Mouse (Mus musculus) small intestine, adult 2 months (tissue): ENCODE results near the gene Msi2.

Source experiments
- CTCF ChIP-seq: fragments of 200-500 bp; IDR thresholded peaks from 2 replicates; pipeline ENCODE4 v1.5.1; 2012; ENCODE audit warnings: low read depth, mild to moderate bottlenecking, control low read depth, inconsistent platforms, low read length, moderate library complexity, mixed read lengths; ENCODE audit not compliant: insufficient replicate concordance, insufficient read length; ENCODE audit errors: extremely low read depth
- POLR2A ChIP-seq: fragments of 200-500 bp; IDR thresholded peaks from 2 replicates; pipeline ENCODE4 v1.6.1; 2012; ENCODE audit warnings: low read depth, mild to moderate bottlenecking, control low read depth, inconsistent platforms, low read length, moderate library complexity

- no peak for TF ChIP-seq CTCF
- TF ChIP-seq POLR2A, result no peak
Measured at GRCm38 (mm10) chr11:88495018-88495417, 223.3 kb downstream of the Msi2 start.
